Mouse (Mus musculus) forebrain, embryonic 12.5 days (tissue): ENCODE data around the gene Inpp5a. TPM values are rescaled to one million over a fixed set of nuclear protein-coding genes. Genes with fewer than 3 reads are reported as not detected.

ENCODE experiments used
- ATAC-seq: fragments of 200-750 bp; cut with Nextera tagmentation; 2 replicates; pipeline ENCODE4 v1.8.0; 2017; ENCODE audit warnings: moderate TSS enrichment; ENCODE audit not compliant: low FRiP score
- H3K27ac ChIP-seq: fragments of 300-500 bp; sonication (generic); 2 replicates; pipeline ENCODE4 v1.5.1; 2016; ENCODE audit warnings: mild to moderate bottlenecking
- H3K27me3 ChIP-seq: fragments of 300-500 bp; sonication (generic); 2 replicates; pipeline ENCODE4 v1.6.1; 2016; ENCODE audit warnings: mild to moderate bottlenecking
- H3K36me3 ChIP-seq: fragments of 300-500 bp; sonication (generic); replicated peaks from 2 replicates; pipeline ENCODE4 v1.6.1; 2016; ENCODE audit warnings: mild to moderate bottlenecking
- H3K4me1 ChIP-seq: fragments of 300-500 bp; sonication (generic); 2 replicates; pipeline ENCODE4 v1.6.1; 2016
- H3K4me2 ChIP-seq: fragments of 300-500 bp; sonication (generic); 2 replicates; pipeline ENCODE4 v1.6.1; 2016; ENCODE audit warnings: mild to moderate bottlenecking, moderate library complexity
- H3K4me3 ChIP-seq: fragments of 300-500 bp; sonication (generic); replicated peaks from 2 replicates; pipeline ENCODE4 v1.5.1; 2016; ENCODE audit warnings: mild to moderate bottlenecking
- H3K9ac ChIP-seq: fragments of 300-500 bp; sonication (generic); 2 replicates; pipeline ENCODE4 v1.6.1; 2016; ENCODE audit warnings: mild to moderate bottlenecking
- H3K9me3 ChIP-seq: fragments of 300-500 bp; sonication (generic); 2 replicates; pipeline ENCODE4 v1.6.1; 2016
- WGBS: fragments of 180-500 bp; shearing (Covaris S2); methylation state at CpG from one replicate; pipeline ENCODE4 v1.1.7; 2016; 5-methylcytosine and 5-hydroxymethylcytosine counted together
- polyA plus RNA-seq: library from polyadenylated mRNA; unstranded; fragments of >200 nt; fragmentation: Nextera tagmentation; extraction: Ambion mirVana; gene quantifications from 2 replicates; pipeline ENCODE4 v1.2.1, GENCODE M21; 2016

The Inpp5a gene
- polyA plus RNA-seq: 17.3 TPM in 2 replicates

GRCm38 (mm10) chr7:139388670-139389212 is at the start of gene Inpp5a:
Gene Inpp5a (plus strand): TSS chr7:139389109.
- peak; percentile 97 for ATAC-seq

GRCm38 (mm10) chr7:139339184-139339583 is 49.7 kb upstream of the Inpp5a start:
- no peaks in the 10 kb centered on the region for H3K36me3 ChIP-seq
- no peaks in the 10 kb centered on the region for H3K27me3 ChIP-seq
- no peak overlapping the region for H3K27ac ChIP-seq
- WGBS: 83% methylated on average over 3 of the region's 3 CpGs
- H3K4me2 ChIP-seq: no peak overlapping the region
- no peaks in the 10 kb centered on the region for H3K9me3 ChIP-seq
- no peak overlapping the region for H3K9ac ChIP-seq
- no peak for ATAC-seq
- H3K4me3 ChIP-seq: no peak overlapping the region
- peaks cover 8% of the 10 kb centered on the region; the same call in 1 of the 2 replicates for H3K4me1 ChIP-seq

More at GRCm38 (mm10) chr7:139388670-139389212, at the start of gene Inpp5a:
- WGBS: under 1% methylated on average over 47 of the region's 47 CpGs
- Histone ChIP-seq H3K9ac (peak within 1 kb of the TSS; percentile 92), H3K4me2 (peak within 1 kb of the TSS; percentile 74), H3K36me3 (no peaks in the 10 kb centered on the region), H3K4me1 (peaks cover 23% of the 10 kb centered on the region), H3K27ac (peak within 1 kb of the TSS; percentile 74), H3K4me3 (peak within 1 kb of the TSS; percentile 87), H3K27me3 (no peaks in the 10 kb centered on the region), H3K9me3 (no peaks in the 10 kb centered on the region)

DNA sequence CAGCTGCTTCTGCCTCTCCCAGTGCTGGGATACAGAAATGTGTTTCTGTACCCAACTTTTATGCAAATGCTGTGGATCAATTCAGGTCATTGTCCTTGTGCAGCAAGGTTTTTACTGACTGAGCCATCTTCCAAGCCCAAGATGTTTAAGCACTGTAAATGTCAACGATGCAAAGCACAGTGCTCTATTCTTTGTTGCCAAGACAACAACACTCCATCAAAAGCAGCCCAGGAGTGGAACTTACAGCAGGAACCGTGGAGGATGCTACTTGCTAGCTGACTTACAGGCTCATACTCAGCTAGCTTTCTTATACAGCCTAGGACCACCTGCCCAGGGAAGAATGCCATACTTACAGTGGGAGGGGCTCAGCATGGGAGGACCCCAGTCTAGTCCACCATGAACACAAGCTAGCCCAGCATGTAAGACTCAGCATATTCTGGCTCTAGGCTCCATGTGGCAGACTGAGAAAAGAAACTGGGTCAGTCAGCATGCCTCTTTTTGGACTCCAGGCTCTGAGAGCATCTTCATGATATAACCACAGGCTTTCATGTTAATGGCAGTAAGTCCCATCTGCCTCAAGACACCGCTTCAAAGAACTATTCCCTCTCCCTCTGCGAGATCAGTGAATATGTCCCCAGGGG is 47.8 kb upstream of the Inpp5a start:
- Histone ChIP-seq H3K9ac (no peak overlapping the region), H3K4me3 (no peak overlapping the region), H3K9me3 (no peaks in the 10 kb centered on the region), H3K36me3 (no peaks in the 10 kb centered on the region), H3K4me2 (no peak overlapping the region), H3K27ac (no peak overlapping the region), H3K4me1 (peaks cover 8% of the 10 kb centered on the region; the same call in 1 of the 2 replicates), H3K27me3 (no peaks in the 10 kb centered on the region)
- no peak for ATAC-seq
- 63% methylated on average over 4 of the region's 4 CpGs for WGBS

GRCm38 (mm10) chr7:139342809-139343208 is 46.1 kb upstream of the Inpp5a start:
- H3K9me3 ChIP-seq: no peaks in the 10 kb centered on the region
- H3K9ac ChIP-seq: no peak overlapping the region
- peaks cover 8% of the 10 kb centered on the region; the same call in 1 of the 2 replicates for H3K4me1 ChIP-seq
- WGBS: 86% methylated on average over 5 of the region's 5 CpGs
- no peaks in the 10 kb centered on the region for H3K27me3 ChIP-seq
- no peak for ATAC-seq
- H3K36me3 ChIP-seq: no peaks in the 10 kb centered on the region
- no peak overlapping the region for H3K4me3 ChIP-seq
- H3K27ac ChIP-seq: no peak overlapping the region
- no peak overlapping the region for H3K4me2 ChIP-seq

- H3K36me3 ChIP-seq: no peaks in the 10 kb centered on the region
- H3K27me3 ChIP-seq: no peaks in the 10 kb centered on the region
- no peak overlapping the region for H3K27ac ChIP-seq
- H3K4me1 ChIP-seq: no peaks in the 10 kb centered on the region
- 86% methylated on average over 7 of the region's 7 CpGs for WGBS
- ATAC-seq: no peak
- no peak overlapping the region for H3K4me3 ChIP-seq
- no peak overlapping the region for H3K9ac ChIP-seq
- no peaks in the 10 kb centered on the region for H3K9me3 ChIP-seq
- H3K4me2 ChIP-seq: no peak overlapping the region
Measured at GRCm38 (mm10) chr7:139347051-139347450, 41.9 kb upstream of the Inpp5a start.

DNA sequence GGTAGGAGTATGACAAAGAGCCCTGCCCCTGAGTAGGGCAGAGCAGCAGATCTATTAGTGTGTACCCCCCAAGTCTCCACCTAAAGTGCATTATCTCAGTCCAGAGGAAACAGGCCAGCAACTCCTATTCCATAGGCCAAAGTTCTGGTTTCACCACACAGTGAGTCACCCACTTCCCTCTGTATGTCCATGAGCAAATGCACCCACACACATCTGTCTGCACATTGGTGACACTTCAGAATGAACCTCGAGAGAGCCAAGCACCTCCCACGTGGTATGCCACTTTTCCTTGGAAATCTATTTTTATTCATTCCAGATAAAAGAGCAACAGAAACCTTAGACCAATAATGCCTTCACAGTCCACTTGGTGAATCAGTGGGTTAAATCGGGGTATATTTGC is 38.3 kb upstream of the Inpp5a start:
- H3K27me3 ChIP-seq: no peaks in the 10 kb centered on the region
- H3K4me3 ChIP-seq: no peak overlapping the region
- H3K4me1 ChIP-seq: no peaks in the 10 kb centered on the region
- no peak overlapping the region for H3K4me2 ChIP-seq
- H3K36me3 ChIP-seq: no peaks in the 10 kb centered on the region
- WGBS: 85% methylated on average over 3 of the region's 3 CpGs
- H3K9ac ChIP-seq: no peak overlapping the region
- ATAC-seq: no peak
- H3K9me3 ChIP-seq: no peaks in the 10 kb centered on the region
- no peak overlapping the region for H3K27ac ChIP-seq

DNA sequence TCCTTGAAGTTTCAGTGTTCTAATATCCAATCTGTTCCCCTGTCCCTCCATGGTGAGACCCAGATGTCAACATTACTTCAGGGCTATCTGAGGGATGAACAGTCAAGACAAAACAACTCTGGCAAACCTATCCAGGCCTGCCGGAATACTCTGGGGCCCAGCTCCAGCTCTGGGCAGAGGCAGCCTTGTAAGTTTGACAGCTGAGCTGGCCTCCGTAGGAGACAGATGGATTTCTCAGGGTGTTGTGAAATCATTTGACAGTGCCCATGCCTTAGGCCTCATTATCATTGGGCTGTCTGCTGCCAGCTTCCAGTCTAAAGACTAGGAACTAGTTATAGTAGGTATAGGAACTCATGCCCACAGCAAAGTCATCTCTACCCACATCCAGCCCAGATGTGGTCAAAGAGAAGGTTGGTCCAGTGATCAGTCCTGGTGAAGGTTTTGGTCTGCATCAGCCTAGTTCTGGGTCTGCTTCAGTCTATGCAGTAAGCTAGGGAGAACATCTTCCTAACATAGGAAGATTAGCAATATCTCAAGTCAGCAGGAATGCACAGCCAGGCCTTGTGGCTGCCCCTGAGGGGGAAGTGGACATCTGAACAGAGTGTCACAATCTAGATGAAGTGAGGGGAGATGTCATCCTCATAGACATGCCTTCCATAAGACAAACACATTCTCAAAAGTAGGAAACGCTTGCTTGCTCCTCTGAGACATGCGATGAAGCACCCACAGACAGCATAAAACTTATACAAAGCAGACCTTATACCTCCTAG is 34.4 kb upstream of the Inpp5a start:
- H3K4me2 ChIP-seq: no peak overlapping the region
- no peaks in the 10 kb centered on the region for H3K27me3 ChIP-seq
- no peak for ATAC-seq
- no peaks in the 10 kb centered on the region for H3K4me1 ChIP-seq
- H3K36me3 ChIP-seq: no peaks in the 10 kb centered on the region
- H3K27ac ChIP-seq: no peak overlapping the region
- no peak overlapping the region for H3K9ac ChIP-seq
- H3K9me3 ChIP-seq: no peaks in the 10 kb centered on the region
- 91% methylated on average over 4 of the region's 4 CpGs for WGBS
- no peak overlapping the region for H3K4me3 ChIP-seq

DNA sequence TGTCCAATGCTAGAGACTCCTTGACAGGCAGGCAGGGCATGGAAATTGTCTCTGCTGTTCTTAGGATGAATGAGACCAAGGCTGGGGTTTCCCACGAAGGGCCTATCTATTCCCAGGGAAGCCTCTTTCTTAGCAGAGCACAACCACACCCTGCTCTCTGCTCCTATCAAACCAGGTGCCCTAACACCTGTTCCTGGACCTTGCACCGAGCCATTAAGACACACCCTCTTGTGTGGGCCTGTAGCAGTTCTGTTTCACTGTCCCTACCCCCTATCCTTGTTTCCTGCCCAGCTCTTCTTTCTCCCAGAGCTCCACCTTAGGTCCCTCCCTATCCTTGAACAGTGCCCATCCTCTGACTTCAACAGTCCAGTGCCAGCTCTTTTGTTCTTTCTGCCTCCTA is 31.9 kb upstream of the Inpp5a start:
- no peaks in the 10 kb centered on the region for H3K36me3 ChIP-seq
- ATAC-seq: no peak
- H3K9ac ChIP-seq: no peak overlapping the region
- H3K4me3 ChIP-seq: no peak overlapping the region
- no peaks in the 10 kb centered on the region for H3K27me3 ChIP-seq
- 70% methylated on average over 2 of the region's 2 CpGs for WGBS
- H3K9me3 ChIP-seq: no peaks in the 10 kb centered on the region
- no peaks in the 10 kb centered on the region for H3K4me1 ChIP-seq
- no peak overlapping the region for H3K27ac ChIP-seq
- H3K4me2 ChIP-seq: no peak overlapping the region

- no peak overlapping the region for H3K27ac ChIP-seq
- no peaks in the 10 kb centered on the region for H3K27me3 ChIP-seq
- H3K9ac ChIP-seq: no peak overlapping the region
- 91% methylated on average over 4 of the region's 4 CpGs for WGBS
- H3K4me3 ChIP-seq: no peak overlapping the region
- no peak for ATAC-seq
- no peaks in the 10 kb centered on the region for H3K9me3 ChIP-seq
- H3K36me3 ChIP-seq: no peaks in the 10 kb centered on the region
- no peak overlapping the region for H3K4me2 ChIP-seq
- H3K4me1 ChIP-seq: peaks cover 26% of the 10 kb centered on the region
Measured at GRCm38 (mm10) chr7:139359906-139360305, 29.0 kb upstream of the Inpp5a start.

GRCm38 (mm10) chr7:139360890-139361559 is 27.9 kb upstream of the Inpp5a start:
- no peaks in the 10 kb centered on the region for H3K27me3 ChIP-seq
- H3K9me3 ChIP-seq: no peaks in the 10 kb centered on the region
- 92% methylated on average over 3 of the region's 3 CpGs for WGBS
- peaks cover 28% of the 10 kb centered on the region for H3K4me1 ChIP-seq
- no peak for ATAC-seq
- no peaks in the 10 kb centered on the region for H3K36me3 ChIP-seq
- no peak overlapping the region for H3K27ac ChIP-seq
- H3K9ac ChIP-seq: no peak overlapping the region
- H3K4me2 ChIP-seq: no peak overlapping the region
- no peak overlapping the region for H3K4me3 ChIP-seq

DNA sequence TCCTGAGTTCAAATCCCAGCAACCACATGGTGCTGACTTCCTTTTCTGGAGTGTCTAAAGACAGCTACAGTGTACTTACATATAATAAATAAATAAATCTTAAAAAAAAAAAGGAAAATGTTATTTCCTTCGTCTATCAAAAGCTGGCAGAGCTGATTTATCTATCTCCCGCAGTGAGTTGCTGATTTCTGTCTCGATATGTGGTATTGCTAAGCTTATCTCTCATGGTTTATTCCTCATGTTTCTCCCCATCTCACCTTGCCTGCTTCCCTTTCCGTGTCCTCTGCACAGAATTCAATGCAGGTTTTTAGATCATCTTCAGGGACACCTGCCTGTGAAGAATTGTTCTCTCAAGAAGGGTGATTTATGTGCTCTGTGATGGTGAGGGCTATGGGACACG is 27.1 kb upstream of the Inpp5a start:
- 86% methylated on average over 5 of the region's 5 CpGs for WGBS

GRCm38 (mm10) chr7:139362514-139362913 is 26.4 kb upstream of the Inpp5a start:
- H3K9me3 ChIP-seq: no peaks in the 10 kb centered on the region
- H3K4me3 ChIP-seq: no peak overlapping the region
- no peak overlapping the region for H3K9ac ChIP-seq
- H3K27me3 ChIP-seq: no peaks in the 10 kb centered on the region
- no peak overlapping the region for H3K4me2 ChIP-seq
- peaks cover 28% of the 10 kb centered on the region for H3K4me1 ChIP-seq
- H3K36me3 ChIP-seq: no peaks in the 10 kb centered on the region
- ATAC-seq: no peak
- 94% methylated on average over 3 of the region's 3 CpGs for WGBS
- no peak overlapping the region for H3K27ac ChIP-seq

More for the DNA sequence above, 27.1 kb upstream of the Inpp5a start:
- no peak for ATAC-seq
- H3K9ac ChIP-seq: no peak overlapping the region
- no peaks in the 10 kb centered on the region for H3K27me3 ChIP-seq
- no peak overlapping the region for H3K4me2 ChIP-seq
- no peak overlapping the region for H3K27ac ChIP-seq
- H3K4me3 ChIP-seq: no peak overlapping the region
- H3K9me3 ChIP-seq: no peaks in the 10 kb centered on the region
- H3K4me1 ChIP-seq: peaks cover 28% of the 10 kb centered on the region
- no peaks in the 10 kb centered on the region for H3K36me3 ChIP-seq
